Mouse (Mus musculus) cortical plate, adult 2 months (tissue): ENCODE results near the gene Spata18. TPM values are rescaled to one million over a fixed set of nuclear protein-coding genes. Genes with fewer than 3 reads are reported as not detected.
A peak's percentile ranks its signal among the peaks of the same experiment; 100 is the strongest.

Experiments used
- H3K27ac ChIP-seq: fragments of 200-500 bp; 2 replicates; pipeline ENCODE4 v1.5.1; 2012; ENCODE audit warnings: low read length, control low read depth, inconsistent platforms; ENCODE audit not compliant: insufficient read depth
- H3K4me1 ChIP-seq: fragments of 200-500 bp; 2 replicates; pipeline ENCODE4 v1.6.1; 2011; ENCODE audit warnings: low read length; ENCODE audit not compliant: control insufficient read depth, insufficient read depth
- H3K4me3 ChIP-seq: fragments of 200-500 bp; 2 replicates; pipeline ENCODE4 v1.5.1; 2011; ENCODE audit warnings: mild to moderate bottlenecking, low read length, control low read depth; ENCODE audit not compliant: insufficient read depth
- CTCF ChIP-seq: fragments of 200-500 bp; IDR thresholded peaks from 2 replicates; pipeline ENCODE4 v1.5.1; 2011; ENCODE audit warnings: mild to moderate bottlenecking, control low read depth, low read length; ENCODE audit not compliant: insufficient read depth; ENCODE audit errors: extremely low read depth
- POLR2A ChIP-seq: fragments of 200-500 bp; IDR thresholded peaks from 2 replicates; pipeline ENCODE4 v1.6.1; 2011; ENCODE audit warnings: mild to moderate bottlenecking, low read length, control low read depth; ENCODE audit not compliant: insufficient read depth; ENCODE audit errors: extremely low read depth
- polyA plus RNA-seq: library from polyadenylated mRNA; depleted of rRNA; stranded (reverse); fragments of >200 nt; gene quantifications from 2 replicates; pipeline ENCODE4 v1.2.3, GENCODE M21; 2012; rRNA removed

Spata18 gene
- polyA plus RNA-seq, result 0.33 and 0.36 TPM in 2 replicates

DNA sequence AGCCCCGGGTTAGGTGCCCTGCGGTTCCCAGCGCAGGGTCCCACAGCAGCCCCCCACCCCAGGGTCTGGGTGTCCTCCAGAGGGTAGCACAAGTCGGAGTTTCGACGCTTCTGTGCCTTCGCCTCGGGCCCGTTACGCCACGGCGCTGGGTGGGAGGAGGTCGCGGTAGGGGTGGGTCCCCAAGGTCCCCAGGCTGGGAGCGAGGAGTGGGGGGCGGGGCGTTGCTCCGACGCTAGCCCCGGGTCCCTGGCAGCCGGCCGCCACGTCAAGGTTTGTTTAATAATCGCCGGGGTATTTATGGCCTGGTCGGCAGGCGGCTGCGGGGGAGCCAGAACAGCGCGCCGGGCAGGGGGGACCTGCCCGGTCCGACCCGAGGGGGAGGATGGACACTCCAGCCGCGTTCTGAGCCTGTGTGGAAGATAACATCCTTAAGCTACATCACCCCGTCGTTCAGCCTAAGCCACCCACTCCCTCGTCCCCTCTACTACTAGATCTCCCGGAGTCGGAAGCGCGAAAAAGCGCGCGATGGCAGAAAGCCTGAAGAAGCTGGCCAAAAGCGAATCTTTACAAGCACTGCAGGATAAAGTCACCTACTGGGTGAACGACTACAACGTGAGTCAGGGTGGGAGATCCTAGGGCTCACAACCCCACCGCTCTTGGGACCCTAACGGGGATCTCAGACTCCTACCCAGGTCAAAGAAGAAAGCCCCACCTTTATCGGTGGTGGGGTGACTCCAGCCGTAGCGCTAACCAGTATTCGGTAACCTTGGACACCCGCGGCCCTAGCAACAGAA, at the start of gene Spata18:
Spata18 (plus strand) TSS at position 319 of the 794 bp plus-strand sequence.
- H3K4me3 ChIP-seq, result peak within 1 kb of the TSS; percentile 28

DNA sequence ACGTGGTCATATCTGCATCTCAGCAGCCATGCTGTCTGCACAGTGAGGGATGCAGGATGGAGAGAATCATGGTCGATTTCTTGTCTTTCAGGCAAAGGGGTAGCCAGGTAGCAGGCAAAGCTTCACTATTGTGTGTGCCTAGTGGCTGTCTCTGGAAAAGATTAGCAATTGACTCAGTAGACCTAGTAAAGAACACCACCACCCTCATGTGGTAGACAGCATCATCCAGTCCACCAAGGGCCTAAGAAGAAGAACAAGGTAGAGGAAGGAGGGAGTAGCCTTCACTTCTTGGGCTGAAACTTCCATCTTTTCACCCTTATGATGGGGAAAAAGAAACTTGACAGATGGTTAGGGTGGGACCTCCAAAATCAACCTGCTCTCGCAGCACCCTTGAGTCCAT, 48.3 kb upstream of the Spata18 start:
- TF ChIP-seq POLR2A (no peak), CTCF (peak; percentile 26; the same call in 1 of the 2 replicates)
- no peak overlapping the region for H3K27ac ChIP-seq
- no peaks in the 10 kb centered on the region; the same call in none of the 2 replicates for H3K4me1 ChIP-seq
- no peak overlapping the region for H3K4me3 ChIP-seq

More for the DNA sequence above, at the start of gene Spata18:
- TF ChIP-seq CTCF, result no peak
- TF ChIP-seq POLR2A, result no peak
- peaks cover 4% of the 10 kb centered on the region; the same call in 1 of the 2 replicates for H3K4me1 ChIP-seq
- no peak within 1 kb of the TSS for H3K27ac ChIP-seq

DNA sequence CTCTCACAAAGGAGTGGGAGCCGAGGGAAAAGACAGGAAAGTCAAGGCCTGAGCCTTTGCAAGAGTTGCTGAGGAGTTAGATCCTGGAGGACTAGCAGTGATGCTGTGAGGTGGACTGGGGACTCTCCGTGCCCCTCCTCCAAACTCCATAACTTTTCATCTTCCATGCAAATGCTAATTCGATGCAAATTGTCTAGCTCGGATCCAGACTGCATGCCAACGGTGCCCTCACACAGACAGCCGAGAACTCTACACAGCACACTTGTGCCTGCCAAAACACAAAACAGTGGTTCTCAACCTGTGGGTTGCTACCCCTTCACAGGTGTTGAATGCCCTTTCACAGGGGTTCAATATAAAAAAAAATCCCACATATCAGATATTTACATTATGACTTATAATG, 46.6 kb upstream of the Spata18 start:
- Histone ChIP-seq H3K27ac (no peak overlapping the region), H3K4me1 (no peaks in the 10 kb centered on the region; the same call in 1 of the 2 replicates), H3K4me3 (no peak overlapping the region)
- TF ChIP-seq POLR2A (no peak), CTCF (no peak)

DNA sequence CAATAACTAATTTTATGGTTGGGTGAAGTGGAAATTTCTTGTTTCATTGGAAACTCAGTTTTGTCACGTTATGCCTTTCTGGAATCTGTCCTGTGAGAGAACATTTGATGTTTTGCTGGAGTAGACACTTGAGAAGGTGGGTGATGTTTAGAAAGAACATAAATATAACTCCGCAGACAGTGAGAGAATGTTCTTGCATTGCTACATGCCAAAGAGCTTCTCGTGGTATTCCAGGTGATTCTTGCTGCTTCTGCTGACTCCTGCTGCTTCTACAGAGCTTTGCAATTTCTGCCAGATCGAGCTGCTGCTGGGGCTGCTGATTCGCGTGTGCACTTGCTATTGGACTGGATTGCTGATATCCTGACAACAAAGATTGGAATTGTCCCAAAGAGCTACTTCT, 46.2 kb upstream of the Spata18 start:
- TF ChIP-seq POLR2A (no peak), CTCF (no peak)
- Histone ChIP-seq H3K27ac (no peak overlapping the region), H3K4me1 (no peaks in the 10 kb centered on the region; the same call in 1 of the 2 replicates), H3K4me3 (no peak overlapping the region)

DNA sequence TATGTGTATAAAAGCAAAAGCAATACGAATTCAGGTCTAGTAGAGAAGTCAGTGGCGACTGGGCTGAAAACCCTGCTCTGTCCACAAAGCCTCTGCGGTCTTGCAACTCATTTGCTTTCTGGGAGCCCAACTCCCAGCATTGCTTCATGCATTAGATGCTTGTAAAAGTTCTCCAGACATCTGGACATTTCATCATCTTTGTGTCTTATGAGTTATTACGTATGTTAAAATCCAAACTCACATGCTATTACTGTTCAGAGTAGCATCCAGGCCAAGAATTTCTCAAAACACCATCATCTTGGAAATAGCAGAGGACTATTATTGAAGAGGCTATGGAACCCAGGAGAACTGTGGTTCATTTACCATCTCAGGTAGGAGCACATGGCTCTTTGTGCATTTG, 40.1 kb upstream of the Spata18 start:
- Histone ChIP-seq H3K27ac (no peak overlapping the region), H3K4me3 (no peak overlapping the region), H3K4me1 (no peaks in the 10 kb centered on the region)
- TF ChIP-seq POLR2A (no peak), CTCF (no peak)

DNA sequence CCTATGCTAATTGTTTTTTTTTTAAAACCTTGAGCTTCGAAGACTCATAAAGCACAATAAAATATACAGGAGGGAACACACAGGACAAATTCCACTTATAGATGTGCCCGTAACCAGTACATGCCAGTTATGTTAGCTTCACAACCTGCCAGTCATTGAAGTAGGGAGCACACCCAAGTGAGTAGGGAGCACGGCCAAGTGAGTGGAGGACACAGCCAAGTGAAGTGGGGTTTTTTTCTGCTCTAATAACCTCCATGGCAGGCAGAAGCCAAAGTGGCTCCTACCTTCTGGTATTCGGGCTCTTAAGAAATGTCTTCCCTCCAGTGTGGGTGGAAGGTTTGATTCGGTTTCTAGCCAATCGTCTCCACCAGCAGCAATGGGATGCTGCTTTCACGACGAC, 37.9 kb upstream of the Spata18 start:
- no peaks in the 10 kb centered on the region for H3K4me1 ChIP-seq

DNA sequence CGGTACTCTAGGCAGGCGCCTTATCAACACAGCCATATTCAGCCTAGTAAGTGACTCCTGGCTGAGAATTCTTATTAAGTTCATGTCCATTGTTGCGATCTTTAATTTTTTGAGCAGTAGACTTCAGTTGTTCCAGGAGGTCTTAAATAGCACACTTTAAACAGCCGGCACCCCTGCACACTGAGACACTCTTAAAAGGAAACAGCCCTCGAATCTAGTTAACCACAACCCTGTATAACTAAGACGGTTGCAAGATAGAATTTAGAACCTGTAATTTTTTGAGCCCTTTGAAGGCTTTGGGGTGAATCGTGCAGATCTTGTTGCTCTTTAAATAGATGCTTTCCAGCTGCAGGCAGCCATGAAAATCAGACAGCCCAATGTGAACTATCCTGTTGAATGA, 36.0 kb upstream of the Spata18 start:
- TF ChIP-seq CTCF (no peak), POLR2A (no peak)
- Histone ChIP-seq H3K27ac (no peak overlapping the region), H3K4me1 (peaks cover 1% of the 10 kb centered on the region; the same call in 1 of the 2 replicates), H3K4me3 (no peak overlapping the region)

More for the DNA sequence above, 37.9 kb upstream of the Spata18 start:
- TF ChIP-seq CTCF (no peak), POLR2A (no peak)
- Histone ChIP-seq H3K27ac (no peak overlapping the region), H3K4me3 (no peak overlapping the region)

DNA sequence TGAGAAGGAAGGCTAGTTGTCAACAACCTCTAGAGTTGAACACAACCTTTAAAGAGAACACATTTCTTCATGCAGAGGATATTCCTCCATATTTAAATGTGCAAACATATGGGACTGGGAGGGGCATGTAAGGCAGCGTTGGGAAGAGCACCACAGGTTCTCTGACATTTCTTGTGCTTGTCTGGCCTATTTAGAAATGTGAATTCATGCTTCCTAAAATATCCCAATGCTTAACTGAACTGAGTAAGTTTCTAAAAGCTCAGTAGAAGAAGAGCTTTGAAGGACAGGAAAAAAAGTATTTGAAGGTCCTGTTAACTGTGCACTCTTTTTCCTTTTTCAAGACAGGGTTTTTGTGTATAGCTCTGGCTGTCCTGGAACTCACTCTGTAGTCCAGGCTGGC, 32.2 kb upstream of the Spata18 start:
- Histone ChIP-seq H3K27ac (no peak overlapping the region), H3K4me1 (peaks cover 1% of the 10 kb centered on the region; the same call in 1 of the 2 replicates), H3K4me3 (no peak overlapping the region)
- TF ChIP-seq POLR2A, result no peak
- no peak for TF ChIP-seq CTCF

DNA sequence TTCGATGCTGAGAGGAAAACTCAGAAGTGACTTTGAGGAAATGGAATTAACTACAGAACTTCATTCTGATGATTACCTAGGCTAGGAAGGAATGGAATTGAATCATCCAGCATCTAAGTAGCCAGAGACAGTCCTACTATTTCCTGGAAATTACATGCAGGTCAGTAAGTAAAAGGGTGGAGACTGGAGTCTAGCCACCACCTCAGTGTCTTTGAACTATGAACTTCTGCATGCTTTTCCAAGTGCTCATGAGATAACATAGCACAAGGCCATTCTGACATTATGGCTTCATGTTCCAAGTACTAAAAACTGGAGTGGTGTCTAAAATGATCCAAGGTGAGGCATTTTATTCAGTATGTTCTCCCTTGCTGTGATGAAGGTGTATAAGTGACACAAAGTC, 25.7 kb upstream of the Spata18 start:
- Histone ChIP-seq H3K4me3 (no peak overlapping the region), H3K4me1 (no peaks in the 10 kb centered on the region), H3K27ac (no peak overlapping the region)
- no peak for TF ChIP-seq CTCF
- no peak for TF ChIP-seq POLR2A

DNA sequence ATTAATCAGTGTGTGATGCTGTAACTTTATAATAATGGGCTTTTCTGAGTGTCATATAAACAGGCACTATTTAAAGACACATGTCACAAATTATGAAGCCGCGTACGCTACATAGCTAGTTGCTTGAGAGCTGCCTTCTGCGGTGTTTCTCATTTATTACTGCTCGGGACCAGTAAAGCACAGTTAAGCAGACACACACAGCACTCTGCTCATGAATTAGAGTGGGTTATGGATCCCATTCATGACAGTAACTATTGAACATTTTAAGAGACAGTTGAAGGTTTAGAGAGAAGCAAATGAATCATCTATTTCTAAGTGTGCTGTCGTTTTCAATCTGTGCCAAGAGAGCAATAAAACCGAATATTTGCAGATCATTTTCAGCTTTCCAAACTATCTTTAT, 24.3 kb upstream of the Spata18 start:
- TF ChIP-seq CTCF (no peak), POLR2A (no peak)
- Histone ChIP-seq H3K4me3 (no peak overlapping the region), H3K4me1 (no peaks in the 10 kb centered on the region), H3K27ac (no peak overlapping the region)

DNA sequence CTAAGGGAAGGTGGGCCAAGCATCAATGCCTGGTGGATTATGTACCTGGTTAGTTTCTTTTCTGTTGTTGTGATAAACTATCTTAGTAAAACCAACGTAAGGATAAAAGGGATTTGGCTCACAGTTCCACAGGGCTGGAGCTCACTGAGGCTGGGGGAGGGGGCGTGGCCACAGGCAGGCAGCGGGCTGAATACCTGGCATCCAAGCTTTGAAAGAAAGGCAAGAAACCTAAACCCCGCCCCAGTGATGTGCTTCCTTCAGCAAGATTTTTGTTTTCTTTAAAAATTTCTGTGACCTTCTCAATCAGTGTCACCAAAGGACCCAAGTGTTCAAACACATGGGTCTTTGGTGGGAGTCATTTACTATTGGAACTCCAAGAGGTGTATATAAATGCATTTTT, 23.6 kb upstream of the Spata18 start:
- H3K4me3 ChIP-seq, result no peak overlapping the region
- H3K4me1 ChIP-seq, result no peaks in the 10 kb centered on the region
- H3K27ac ChIP-seq, result no peak overlapping the region
- TF ChIP-seq POLR2A (no peak), CTCF (no peak)

DNA sequence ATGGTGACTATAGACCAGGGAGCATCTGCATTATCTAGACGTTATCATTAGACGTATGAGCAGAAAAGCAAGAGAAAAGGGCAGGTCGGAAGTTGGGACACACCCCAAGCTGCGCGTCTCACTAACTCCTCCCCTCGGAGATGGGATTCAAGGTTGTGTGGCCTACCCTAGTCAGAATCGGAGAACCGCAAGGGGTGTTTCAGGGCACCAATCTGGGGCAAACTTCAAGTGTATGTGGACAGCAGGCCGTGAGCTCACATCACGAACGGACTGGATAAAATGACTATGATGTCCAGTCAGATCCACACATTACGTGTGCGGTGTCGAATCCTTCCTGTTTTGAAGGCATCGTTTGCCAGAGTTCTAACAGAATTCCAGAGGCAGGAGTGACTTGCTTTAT, 23.2 kb upstream of the Spata18 start:
- Histone ChIP-seq H3K4me1 (no peaks in the 10 kb centered on the region), H3K4me3 (no peak overlapping the region), H3K27ac (no peak overlapping the region)
- no peak for TF ChIP-seq POLR2A
- no peak for TF ChIP-seq CTCF
